Mouse (Mus musculus) hindbrain, embryonic 11.5 days (tissue): ENCODE measurements around the gene Itgad. TPM values are rescaled to one million over a fixed set of nuclear protein-coding genes. Genes with fewer than 3 reads are reported as not detected.
A peak's percentile ranks its signal among the peaks of the same experiment; 100 is the strongest.

Source experiments
- ATAC-seq: fragments of 200-750 bp; cut with Nextera tagmentation; 2 replicates; pipeline ENCODE4 v1.8.0; 2017; ENCODE audit warnings: mild to moderate bottlenecking, moderate TSS enrichment, moderate library complexity; ENCODE audit not compliant: low FRiP score
- DNase-seq: peaks from one replicate; pipeline ENCODE4 v3.0.0-alpha.2; 2015; ENCODE audit warnings: low spot score
- H3K27ac ChIP-seq: fragments of 300-500 bp; sonication (generic); 2 replicates; pipeline ENCODE4 v1.5.1; 2014; ENCODE audit warnings: mild to moderate bottlenecking, low read depth, low read length
- H3K27me3 ChIP-seq: fragments of 300-500 bp; sonication (generic); 2 replicates; pipeline ENCODE4 v1.6.1; 2014; ENCODE audit warnings: mild to moderate bottlenecking, low read length, moderate library complexity, mixed read lengths; ENCODE audit not compliant: control insufficient read depth, insufficient read depth
- H3K36me3 ChIP-seq: fragments of 300-500 bp; sonication (generic); 2 replicates; pipeline ENCODE4 v1.6.1; 2014; ENCODE audit warnings: mild to moderate bottlenecking, low read length, moderate library complexity, mixed read lengths; ENCODE audit not compliant: control insufficient read depth, insufficient read depth
- H3K4me1 ChIP-seq: fragments of 300-500 bp; sonication (generic); replicated peaks from 2 replicates; pipeline ENCODE4 v1.6.1; 2014; ENCODE audit warnings: low read length, mixed read lengths; ENCODE audit not compliant: control insufficient read depth, insufficient read depth
- H3K4me2 ChIP-seq: fragments of 300-500 bp; sonication (generic); replicated peaks from 2 replicates; pipeline ENCODE4 v1.6.1; 2014; ENCODE audit warnings: mild to moderate bottlenecking, low read depth, low read length
- H3K4me3 ChIP-seq: fragments of 300-500 bp; sonication (generic); 2 replicates; pipeline ENCODE4 v1.5.1; 2014; ENCODE audit warnings: low read depth, low read length
- H3K9ac ChIP-seq: fragments of 300-500 bp; sonication (generic); 2 replicates; pipeline ENCODE4 v1.6.1; 2014; ENCODE audit warnings: low read depth, low read length
- H3K9me3 ChIP-seq: fragments of 300-500 bp; sonication (generic); 2 replicates; pipeline ENCODE4 v1.6.1; 2016; ENCODE audit warnings: low read length; ENCODE audit not compliant: control insufficient read depth
- WGBS: fragments of 180-500 bp; shearing (Covaris S2); extraction: QIAGEN DNeasy Blood & Tissue Kit; methylation state at CpG from one replicate; pipeline ENCODE4 v1.1.7; 2014; 5-methylcytosine and 5-hydroxymethylcytosine counted together
- polyA plus RNA-seq: library from polyadenylated mRNA; unstranded; fragments of >200 nt; fragmentation: Nextera tagmentation; extraction: Ambion mirVana; gene quantifications from 2 replicates; pipeline ENCODE4 v1.2.1, GENCODE M21; 2014

Gene Itgad
- polyA plus RNA-seq, 1 experiment from 2014 or later, result not detected

DNA sequence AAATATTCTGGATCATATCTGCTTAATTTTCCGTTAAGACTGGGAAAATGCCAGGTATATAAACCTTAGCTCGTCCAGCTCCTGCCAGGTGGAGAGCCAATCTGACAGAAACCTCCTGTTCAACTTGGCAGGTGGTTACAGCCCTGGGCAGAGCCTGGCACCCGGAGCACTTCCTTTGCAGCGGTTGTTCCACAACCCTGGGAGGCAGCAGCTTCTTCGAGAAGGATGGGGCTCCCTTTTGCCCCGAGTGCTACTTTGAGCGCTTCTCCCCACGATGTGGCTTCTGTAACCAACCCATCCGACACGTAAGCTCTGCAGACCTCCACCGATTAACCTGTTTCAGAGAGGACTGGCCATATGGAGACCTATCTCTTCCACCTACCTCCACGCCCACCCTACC, 97.8 kb downstream of the Itgad start:
- Histone ChIP-seq H3K36me3 (no peaks in the 10 kb centered on the region), H3K4me1 (no peaks in the 10 kb centered on the region; the same call in 1 of the 2 replicates), H3K9ac (no peak overlapping the region; the same call in 1 of the 2 replicates), H3K4me3 (no peak overlapping the region), H3K4me2 (no peak overlapping the region), H3K27me3 (peaks cover 3% of the 10 kb centered on the region; the same call in 1 of the 2 replicates), H3K9me3 (no peaks in the 10 kb centered on the region), H3K27ac (no peak overlapping the region)
- 53% methylated on average over 12 of the region's 12 CpGs for WGBS
- ATAC-seq (no peak), DNase-seq (no peak)

- Histone ChIP-seq H3K27ac (no peak overlapping the region), H3K36me3 (no peaks in the 10 kb centered on the region), H3K27me3 (peaks cover 3% of the 10 kb centered on the region; the same call in 1 of the 2 replicates), H3K9ac (peak overlapping the region; percentile 3; the same call in 1 of the 2 replicates), H3K4me1 (no peaks in the 10 kb centered on the region; the same call in 1 of the 2 replicates), H3K4me2 (peak overlapping the region; percentile 26), H3K9me3 (no peaks in the 10 kb centered on the region), H3K4me3 (peak overlapping the region; percentile 18; the same call in 1 of the 2 replicates)
- no peak for ATAC-seq
- 12% methylated on average over 24 of the region's 24 CpGs for WGBS
- peak; percentile 62 for DNase-seq
Observed at GRCm38 (mm10) chr7:128252609-128253008, 98.4 kb downstream of the Itgad start.

DNA sequence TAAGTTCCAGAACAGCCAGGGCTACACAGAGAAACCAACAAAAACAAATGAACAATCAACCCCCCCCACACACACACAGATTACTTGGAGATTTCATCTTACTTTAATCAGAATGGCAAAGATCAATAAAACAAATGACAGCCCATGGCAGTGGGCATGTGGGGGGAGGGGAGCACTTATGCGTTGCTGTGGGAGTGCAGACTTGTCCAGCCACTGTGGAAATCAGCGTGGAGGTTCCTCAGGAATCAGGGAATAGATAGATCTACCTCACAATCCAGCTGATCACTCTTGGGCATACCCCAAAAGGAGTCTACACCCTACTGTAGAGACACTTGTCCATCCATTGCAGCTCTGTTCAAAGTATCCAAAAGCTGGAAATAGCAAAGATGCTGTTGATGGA, 100.8 kb downstream of the Itgad start:
- Histone ChIP-seq H3K27me3 (peaks cover 3% of the 10 kb centered on the region; the same call in 1 of the 2 replicates), H3K4me2 (no peak overlapping the region), H3K9me3 (no peaks in the 10 kb centered on the region), H3K4me3 (no peak overlapping the region), H3K27ac (no peak overlapping the region), H3K36me3 (no peaks in the 10 kb centered on the region), H3K4me1 (no peaks in the 10 kb centered on the region; the same call in 1 of the 2 replicates), H3K9ac (no peak overlapping the region)
- no peak for ATAC-seq
- no peak for DNase-seq
- WGBS, result 59% methylated on average over 2 of the region's 2 CpGs

DNA sequence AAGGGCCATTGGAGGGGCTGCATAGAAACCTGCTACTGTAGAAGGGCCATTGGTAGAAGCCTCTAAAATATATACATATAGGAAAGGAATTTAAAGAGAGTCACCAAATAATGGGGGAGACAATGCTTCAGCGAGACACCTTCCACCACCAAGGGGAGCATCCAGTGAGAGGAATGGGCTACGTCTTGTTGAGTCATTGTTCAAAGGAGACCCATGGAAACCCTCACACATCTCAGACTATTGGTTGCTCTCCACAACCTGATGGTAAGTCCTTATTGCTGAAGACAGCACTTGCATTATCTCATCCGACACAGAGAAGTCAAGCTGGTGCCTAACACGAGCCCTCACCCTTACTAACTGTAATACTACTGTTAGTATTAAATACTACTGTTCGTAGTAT, 101.6 kb downstream of the Itgad start:
- Histone ChIP-seq H3K27ac (no peak overlapping the region), H3K4me3 (no peak overlapping the region), H3K4me1 (no peaks in the 10 kb centered on the region; the same call in 1 of the 2 replicates), H3K9me3 (no peaks in the 10 kb centered on the region), H3K9ac (no peak overlapping the region), H3K36me3 (no peaks in the 10 kb centered on the region), H3K4me2 (no peak overlapping the region), H3K27me3 (peaks cover 3% of the 10 kb centered on the region; the same call in 1 of the 2 replicates)
- ATAC-seq (no peak), DNase-seq (no peak)
- 84% methylated on average over 5 of the region's 5 CpGs for WGBS

GRCm38 (mm10) chr7:128256783-128257334, 102.7 kb downstream of the Itgad start:
- Histone ChIP-seq H3K4me1 (no peaks in the 10 kb centered on the region; the same call in 1 of the 2 replicates), H3K27ac (no peak overlapping the region), H3K36me3 (no peaks in the 10 kb centered on the region), H3K4me2 (no peak overlapping the region), H3K9ac (no peak overlapping the region), H3K27me3 (no peaks in the 10 kb centered on the region; the same call in 1 of the 2 replicates), H3K9me3 (no peaks in the 10 kb centered on the region), H3K4me3 (no peak overlapping the region)
- WGBS, result 65% methylated on average over 5 of the region's 5 CpGs
- no peak for DNase-seq
- ATAC-seq, result no peak

GRCm38 (mm10) chr7:128265411-128265810, 111.2 kb downstream of the Itgad start, which contains the start of gene Slc5a2:
Gene Slc5a2 (plus strand): TSS chr7:128265657.
- DNase-seq (no peak), ATAC-seq (no peak)
- H3K27ac ChIP-seq, result no peak within 1 kb of the TSS
- 85% methylated on average over 6 of the region's 6 CpGs for WGBS
- no peaks in the 10 kb centered on the region for H3K36me3 ChIP-seq
- no peaks in the 10 kb centered on the region for H3K27me3 ChIP-seq
- no peaks in the 10 kb centered on the region for H3K4me1 ChIP-seq
- no peak within 1 kb of the TSS for H3K9ac ChIP-seq
- no peaks in the 10 kb centered on the region for H3K9me3 ChIP-seq
- no peak within 1 kb of the TSS for H3K4me2 ChIP-seq
- H3K4me3 ChIP-seq, result no peak within 1 kb of the TSS

DNA sequence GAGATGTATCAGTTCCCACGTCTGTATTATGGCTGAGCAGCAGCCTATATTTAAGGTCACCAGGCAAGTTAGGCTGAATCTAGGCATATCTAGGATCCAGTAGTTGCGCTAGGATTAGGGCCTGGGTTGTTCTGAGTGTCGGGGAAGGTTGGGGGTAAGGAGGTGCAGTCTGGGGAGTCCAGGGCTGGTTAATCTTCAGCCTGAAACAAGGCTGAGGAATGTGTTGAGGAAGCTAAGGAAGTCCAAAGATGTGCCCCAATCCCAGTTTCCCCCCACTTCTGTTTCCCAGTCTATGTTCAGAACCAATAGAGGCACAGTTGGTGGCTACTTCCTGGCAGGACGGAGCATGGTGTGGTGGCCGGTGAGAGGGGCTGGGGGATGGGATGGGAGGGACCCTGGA, 111.9 kb downstream of the Itgad start:
- 68% methylated on average over 5 of the region's 5 CpGs for WGBS
- no peaks in the 10 kb centered on the region for H3K27me3 ChIP-seq
- no peak overlapping the region for H3K4me2 ChIP-seq
- no peaks in the 10 kb centered on the region for H3K9me3 ChIP-seq
- no peak overlapping the region for H3K4me3 ChIP-seq
- DNase-seq (no peak), ATAC-seq (no peak)
- H3K36me3 ChIP-seq, result no peaks in the 10 kb centered on the region
- H3K9ac ChIP-seq, result no peak overlapping the region
- H3K4me1 ChIP-seq, result no peaks in the 10 kb centered on the region
- H3K27ac ChIP-seq, result no peak overlapping the region

DNA sequence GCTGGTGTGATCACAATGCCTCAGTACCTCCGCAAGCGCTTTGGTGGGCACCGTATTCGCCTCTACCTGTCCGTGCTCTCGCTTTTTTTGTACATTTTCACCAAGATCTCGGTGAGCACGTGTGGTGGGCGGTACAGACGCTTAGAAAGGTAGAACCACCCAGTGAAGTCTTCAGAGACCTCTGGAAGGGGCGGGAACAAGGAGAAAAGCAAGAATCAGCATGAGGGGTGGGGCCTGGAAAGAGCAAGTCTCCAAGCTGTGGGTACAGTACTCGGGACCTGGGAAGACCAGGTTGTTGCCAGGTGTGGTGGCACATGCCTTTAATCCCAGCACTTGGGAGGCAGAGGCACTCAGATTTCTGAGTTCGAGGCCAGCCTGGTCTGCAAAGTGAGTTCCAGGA, 113.2 kb downstream of the Itgad start:
- Histone ChIP-seq H3K9me3 (no peaks in the 10 kb centered on the region), H3K27ac (no peak overlapping the region), H3K4me2 (no peak overlapping the region), H3K4me1 (no peaks in the 10 kb centered on the region), H3K4me3 (no peak overlapping the region), H3K9ac (no peak overlapping the region), H3K36me3 (no peaks in the 10 kb centered on the region), H3K27me3 (no peaks in the 10 kb centered on the region)
- 69% methylated on average over 13 of the region's 13 CpGs for WGBS
- DNase-seq, result no peak
- ATAC-seq, result no peak

GRCm38 (mm10) chr7:128267813-128268212, 113.6 kb downstream of the Itgad start:
- WGBS, result 88% methylated on average over 7 of the region's 7 CpGs
- ATAC-seq, result no peak

More at GRCm38 (mm10) chr7:128267813-128268212, 113.6 kb downstream of the Itgad start:
- no peak overlapping the region for H3K4me3 ChIP-seq
- H3K9ac ChIP-seq, result no peak overlapping the region
- no peak overlapping the region for H3K4me2 ChIP-seq
- H3K27ac ChIP-seq, result no peak overlapping the region
- no peak for DNase-seq
- no peaks in the 10 kb centered on the region for H3K4me1 ChIP-seq
- no peaks in the 10 kb centered on the region for H3K9me3 ChIP-seq
- H3K27me3 ChIP-seq, result no peaks in the 10 kb centered on the region
- H3K36me3 ChIP-seq, result no peaks in the 10 kb centered on the region
